Mouse (Mus musculus) gastrocnemius, postnatal 25 days (tissue): ENCODE data around the gene Vcl. TPM values are rescaled to one million over a fixed set of nuclear protein-coding genes. Genes with fewer than 3 reads are reported as not detected.
A peak's percentile ranks its signal among the peaks of the same experiment; 100 is the strongest.

Experiments used
- DNase-seq: peaks from one replicate; pipeline ENCODE4 v3.0.0; 2022
- total RNA-seq, 2 experiments: library from RNA; stranded (reverse); gene quantifications; 1 replicate in 1 of 2; 2 replicates in 1 of 2; pipeline ENCODE4 v1.2.3; 2021

The Vcl gene
- total RNA-seq, 2 experiments from 2014 or later, result 78.4 to 94.0 TPM

- no peak for DNase-seq
Observed at GRCm38 (mm10) chr14:20938860-20939259, 9.7 kb downstream of the Vcl start.

GRCm38 (mm10) chr14:20945296-20945695 is 16.1 kb downstream of the Vcl start:
- no peak for DNase-seq

GRCm38 (mm10) chr14:20956021-20956420 is 26.8 kb downstream of the Vcl start:
- no peak for DNase-seq

- DNase-seq, result no peak
Observed at GRCm38 (mm10) chr14:20958971-20959370, 29.8 kb downstream of the Vcl start.

- no peak for DNase-seq
Observed at GRCm38 (mm10) chr14:20962466-20962865, 33.3 kb downstream of the Vcl start.

GRCm38 (mm10) chr14:20962906-20963305 is 33.7 kb downstream of the Vcl start:
- no peak for DNase-seq

GRCm38 (mm10) chr14:20963863-20964262 is 34.7 kb downstream of the Vcl start:
- DNase-seq, result no peak

GRCm38 (mm10) chr14:20964285-20964684 is 35.1 kb downstream of the Vcl start:
- DNase-seq, result no peak

GRCm38 (mm10) chr14:20966959-20967670 is 37.9 kb downstream of the Vcl start:
- DNase-seq, result no peak

- no peak for DNase-seq
Observed at GRCm38 (mm10) chr14:20969066-20969465, 39.9 kb downstream of the Vcl start.

GRCm38 (mm10) chr14:20970389-20970788 is 41.2 kb downstream of the Vcl start:
- DNase-seq, result no peak

GRCm38 (mm10) chr14:20970927-20971326 is 41.7 kb downstream of the Vcl start:
- no peak for DNase-seq

GRCm38 (mm10) chr14:20973821-20974220 is 44.6 kb downstream of the Vcl start:
- DNase-seq, result no peak

GRCm38 (mm10) chr14:20976741-20977140 is 47.5 kb downstream of the Vcl start:
- no peak for DNase-seq

- no peak for DNase-seq
Observed at GRCm38 (mm10) chr14:20977726-20978125, 48.5 kb downstream of the Vcl start.

GRCm38 (mm10) chr14:20983832-20984231 is 54.6 kb downstream of the Vcl start:
- DNase-seq, result no peak

- DNase-seq, result no peak
Observed at GRCm38 (mm10) chr14:20985482-20985881, 56.3 kb downstream of the Vcl start.

GRCm38 (mm10) chr14:20991492-20991891 is 62.3 kb downstream of the Vcl start:
- no peak for DNase-seq

GRCm38 (mm10) chr14:20993067-20993691 is 64.0 kb downstream of the Vcl start:
- DNase-seq, result peak; percentile 22

GRCm38 (mm10) chr14:20994475-20994874 is 65.3 kb downstream of the Vcl start:
- DNase-seq, result no peak

- no peak for DNase-seq
Observed at GRCm38 (mm10) chr14:20995497-20995896, 66.3 kb downstream of the Vcl start.

GRCm38 (mm10) chr14:20996361-20996760 is 67.2 kb downstream of the Vcl start:
- DNase-seq, result no peak

GRCm38 (mm10) chr14:20997548-20997947 is 68.3 kb downstream of the Vcl start:
- no peak for DNase-seq

- no peak for DNase-seq
Observed at GRCm38 (mm10) chr14:20999617-21000016, 70.4 kb downstream of the Vcl start.
